Mouse (Mus musculus) thymus, postnatal 36 days (tissue): ENCODE results near the gene Ccdc86.

Experiments
- DNase-seq, 2 experiments: peaks; one replicate each; pipeline ENCODE4 v3.0.0; 2022; ENCODE audit warnings: mixed read lengths in 2 of 2

Gene Ccdc86

DNA sequence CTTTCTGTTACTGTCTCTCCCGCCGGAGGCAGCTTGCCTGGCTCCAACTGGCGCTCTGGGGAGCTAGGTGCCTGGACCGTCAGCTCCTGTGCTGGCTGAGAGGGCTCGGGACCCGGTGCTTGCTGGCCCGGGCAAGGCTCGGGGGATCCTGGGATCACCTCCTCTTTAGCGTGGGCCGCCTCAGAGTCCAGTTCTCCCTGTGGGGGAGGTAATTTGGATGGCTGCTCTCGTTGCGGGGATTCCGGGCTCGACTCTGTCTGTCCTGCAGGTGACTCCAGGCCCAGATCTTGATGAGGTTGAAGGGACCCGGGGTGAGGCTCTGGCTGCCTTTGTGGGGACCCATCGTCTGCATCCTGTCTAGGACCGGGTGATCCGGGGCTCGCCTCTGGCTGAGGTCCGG is 650 bp downstream of the Ccdc86 start:
- peak in 1 of 2 experiments; percentile 33 for DNase-seq

DNA sequence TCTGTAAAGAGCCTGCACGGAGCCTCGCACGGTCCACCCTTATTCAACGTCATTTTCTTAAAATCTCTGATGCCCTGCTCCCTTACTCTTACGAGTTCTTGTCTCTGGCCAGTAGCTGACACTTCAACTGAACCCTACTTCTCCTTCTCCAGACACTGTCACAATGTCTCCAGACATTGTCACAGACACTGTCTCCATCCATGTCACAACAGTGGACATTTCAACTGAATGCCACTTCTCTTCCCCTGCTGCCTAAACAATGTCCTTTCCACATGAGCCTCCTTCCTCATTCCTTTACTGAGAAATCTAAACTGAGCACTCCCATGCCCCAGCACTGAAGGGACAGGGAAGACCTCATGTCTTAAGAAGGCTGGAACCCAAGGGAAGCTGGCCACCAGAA is 1.8 kb downstream of the Ccdc86 start:
- DNase-seq: no peak

DNA sequence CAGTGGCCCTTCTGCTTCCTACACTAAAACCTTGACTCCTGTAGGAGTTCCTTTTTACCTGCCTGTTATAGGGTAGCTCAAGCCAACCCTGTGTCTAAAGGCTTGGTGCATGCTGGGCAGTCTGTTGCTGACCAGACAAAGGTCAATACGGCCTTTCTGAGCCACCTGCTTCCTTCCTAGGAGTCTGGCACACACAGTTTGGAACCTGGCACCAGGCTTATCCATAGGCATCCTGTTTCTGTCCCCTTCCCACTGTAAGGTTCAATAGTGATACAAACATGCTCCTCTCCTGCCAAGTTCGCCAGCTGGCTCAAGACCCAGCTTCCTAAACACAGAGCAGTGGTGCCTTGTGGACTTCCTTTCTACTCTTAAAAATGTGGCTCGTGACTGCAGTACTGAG is 2.6 kb downstream of the Ccdc86 start:
- no peak for DNase-seq

DNA sequence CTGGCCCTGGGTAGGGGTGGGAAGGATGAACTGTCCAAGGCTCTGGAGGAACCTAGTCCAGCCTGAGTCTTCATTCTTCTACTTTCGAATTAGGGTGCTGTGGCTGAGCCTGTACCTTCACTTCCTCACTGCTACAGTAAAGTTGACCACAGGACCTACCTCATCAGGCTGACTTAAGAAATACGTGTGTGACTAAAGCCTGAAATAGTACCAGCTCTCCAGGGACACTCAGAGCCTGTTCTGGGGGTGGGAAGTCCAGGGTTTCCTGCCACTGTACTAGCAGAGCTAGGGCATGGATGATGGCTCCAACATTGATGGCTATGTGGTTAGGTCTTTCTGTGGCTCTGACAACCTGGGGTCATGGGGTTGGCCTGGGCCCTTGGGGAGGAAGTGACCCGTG is 5.1 kb downstream of the Ccdc86 start:
- DNase-seq: no peak

DNA sequence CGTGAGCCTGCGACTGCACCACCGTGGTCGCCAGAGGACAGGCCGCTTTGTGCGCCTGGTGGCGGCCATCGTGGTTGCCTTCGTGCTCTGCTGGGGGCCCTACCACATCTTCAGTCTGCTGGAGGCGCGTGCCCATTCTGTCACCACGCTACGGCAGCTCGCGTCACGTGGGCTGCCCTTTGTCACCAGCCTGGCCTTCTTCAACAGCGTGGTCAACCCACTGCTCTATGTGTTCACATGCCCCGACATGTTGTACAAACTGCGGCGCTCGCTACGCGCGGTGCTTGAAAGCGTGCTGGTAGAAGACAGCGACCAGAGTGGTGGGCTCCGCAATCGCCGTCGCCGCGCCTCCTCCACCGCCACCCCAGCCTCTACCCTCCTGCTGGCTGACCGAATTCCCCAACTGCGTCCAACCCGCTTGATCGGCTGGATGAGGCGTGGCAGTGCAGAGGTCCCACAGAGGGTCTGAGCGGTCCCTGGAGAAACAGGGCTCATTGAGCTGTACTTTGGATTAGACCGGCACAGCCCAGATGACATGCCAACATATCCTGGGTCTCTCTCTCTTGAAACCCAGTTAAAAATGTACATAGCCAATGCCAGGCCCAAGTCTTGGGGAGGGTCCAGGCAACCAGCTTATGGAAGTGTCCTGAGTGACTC is 8.1 kb downstream of the Ccdc86 start:
- DNase-seq: no peak

DNA sequence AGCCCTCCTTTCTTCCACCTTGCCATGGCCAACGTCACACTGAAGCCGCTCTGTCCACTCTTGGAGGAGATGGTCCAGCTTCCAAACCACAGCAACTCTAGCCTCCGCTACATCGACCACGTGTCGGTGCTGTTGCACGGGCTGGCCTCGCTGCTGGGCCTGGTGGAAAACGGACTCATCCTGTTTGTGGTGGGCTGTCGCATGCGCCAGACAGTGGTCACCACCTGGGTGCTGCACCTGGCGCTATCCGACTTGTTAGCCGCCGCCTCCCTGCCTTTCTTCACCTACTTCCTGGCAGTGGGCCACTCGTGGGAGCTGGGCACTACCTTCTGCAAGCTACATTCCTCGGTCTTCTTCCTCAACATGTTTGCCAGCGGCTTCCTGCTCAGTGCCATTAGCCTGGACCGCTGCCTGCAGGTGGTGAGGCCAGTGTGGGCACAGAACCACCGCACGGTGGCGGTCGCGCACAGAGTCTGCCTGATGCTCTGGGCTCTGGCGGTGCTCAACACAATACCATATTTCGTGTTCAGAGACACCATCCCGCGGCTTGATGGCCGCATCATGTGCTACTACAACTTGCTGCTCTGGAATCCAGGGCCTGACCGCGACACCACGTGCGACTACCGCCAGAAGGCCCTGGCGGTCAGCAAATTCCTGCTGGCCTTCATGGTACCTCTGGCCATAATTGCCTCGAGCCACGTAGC is 8.8 kb downstream of the Ccdc86 start:
- DNase-seq: peak; percentile 52 to 54

DNA sequence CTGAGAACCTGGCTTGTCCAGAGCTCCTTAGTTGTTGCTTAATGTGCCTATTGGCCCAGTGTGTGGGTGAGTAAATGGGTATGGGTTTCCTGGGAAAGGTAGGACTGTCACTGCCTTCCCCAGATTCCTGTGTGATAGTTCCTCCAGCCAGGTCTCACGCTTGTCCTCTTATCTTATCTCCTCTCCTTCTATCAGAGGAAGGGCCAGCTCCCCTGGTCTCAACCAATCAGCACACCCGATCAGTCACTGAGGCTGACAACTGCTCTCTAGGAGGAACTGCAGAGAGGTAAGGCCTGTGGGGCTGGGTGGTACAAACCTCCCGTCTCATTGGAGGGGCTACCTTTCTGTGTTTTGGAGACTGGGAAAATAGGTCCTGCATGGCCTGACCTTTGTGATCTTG is 10.3 kb downstream of the Ccdc86 start:
- DNase-seq: no peak

DNA sequence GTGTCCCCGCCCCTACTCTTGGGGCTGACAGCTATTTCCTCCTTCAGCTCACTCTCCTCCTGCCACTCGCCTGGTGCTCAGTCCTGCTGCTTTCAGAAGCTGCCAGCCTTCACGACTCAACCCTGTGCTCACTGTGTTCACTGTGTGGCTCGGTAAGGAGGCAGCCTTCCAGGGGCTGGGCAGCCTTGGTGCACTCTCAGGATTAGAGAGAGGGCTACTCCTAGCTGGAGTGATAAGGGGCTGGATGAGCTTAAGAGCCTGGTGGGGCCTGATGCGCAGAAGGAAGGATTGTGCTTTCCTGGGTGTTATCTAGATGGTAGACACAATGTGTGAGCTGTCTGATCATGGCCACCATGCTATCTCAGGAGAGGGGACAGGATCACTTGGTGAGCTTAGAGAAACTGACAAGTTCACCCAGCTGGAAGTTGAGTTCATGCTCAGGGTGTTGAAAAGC is 11.9 kb downstream of the Ccdc86 start, which contains the start of gene Ptgdr2:
TSS of gene Ptgdr2 (plus strand) at position 51 of the 454 bp plus-strand sequence.
- no peak for DNase-seq

DNA sequence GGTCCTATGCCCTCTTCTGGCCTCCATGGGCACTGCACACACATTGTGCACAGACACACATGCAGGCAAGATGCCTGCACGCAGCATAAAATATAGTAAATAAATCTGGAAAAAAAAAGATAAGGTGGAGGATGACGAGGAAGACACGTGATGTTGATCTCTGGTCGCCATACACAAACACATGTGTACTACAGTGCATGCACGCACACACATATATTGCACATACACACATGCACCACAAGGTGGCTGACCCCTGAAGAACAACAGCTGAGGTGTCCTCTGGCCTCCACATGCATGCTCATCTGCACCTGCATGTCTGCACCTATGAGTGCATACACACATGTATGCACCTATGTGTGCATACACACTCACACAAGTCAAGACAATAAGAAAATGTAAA is 13.0 kb downstream of the Ccdc86 start:
- DNase-seq: no peak

DNA sequence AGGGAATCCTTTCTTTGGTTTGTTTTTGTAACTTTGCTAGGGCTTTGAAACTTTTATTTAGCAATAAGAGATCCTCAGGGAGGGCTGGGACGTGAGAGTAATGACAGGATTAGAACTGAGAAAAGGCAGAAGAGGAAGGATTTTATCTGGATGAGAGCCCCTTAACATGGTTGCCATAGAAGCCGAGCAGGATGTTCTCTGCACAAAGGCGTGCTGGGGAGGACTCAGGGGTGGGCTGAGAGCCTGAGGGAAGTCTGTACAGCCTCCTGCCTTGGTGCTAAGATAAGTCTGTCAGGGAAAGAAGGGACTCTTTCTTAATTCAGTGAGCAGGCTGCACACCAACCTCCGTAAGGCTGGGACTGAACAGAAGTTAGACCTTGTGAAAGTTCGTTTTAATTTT is 14.0 kb downstream of the Ccdc86 start:
- DNase-seq: no peak

DNA sequence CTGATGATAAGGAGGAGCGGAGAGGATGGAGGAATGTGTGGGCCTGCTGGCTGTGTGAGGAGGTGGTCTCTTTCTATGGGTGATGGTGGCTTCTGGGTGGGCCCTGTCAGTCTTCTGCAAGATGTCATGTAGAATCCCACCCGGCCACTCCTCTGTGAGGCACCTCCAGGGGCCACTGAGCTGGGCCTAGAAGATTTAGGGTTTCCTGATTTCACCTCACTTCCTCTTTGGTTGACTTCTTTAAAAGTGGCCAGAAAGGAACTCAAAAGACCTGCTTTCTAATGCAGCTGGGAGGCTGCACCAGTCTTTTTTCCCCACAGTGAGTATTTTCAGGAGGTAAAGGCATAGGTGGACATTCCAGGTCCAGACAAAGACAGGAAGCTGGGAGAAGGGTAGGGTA is 18.4 kb downstream of the Ccdc86 start:
- no peak for DNase-seq

DNA sequence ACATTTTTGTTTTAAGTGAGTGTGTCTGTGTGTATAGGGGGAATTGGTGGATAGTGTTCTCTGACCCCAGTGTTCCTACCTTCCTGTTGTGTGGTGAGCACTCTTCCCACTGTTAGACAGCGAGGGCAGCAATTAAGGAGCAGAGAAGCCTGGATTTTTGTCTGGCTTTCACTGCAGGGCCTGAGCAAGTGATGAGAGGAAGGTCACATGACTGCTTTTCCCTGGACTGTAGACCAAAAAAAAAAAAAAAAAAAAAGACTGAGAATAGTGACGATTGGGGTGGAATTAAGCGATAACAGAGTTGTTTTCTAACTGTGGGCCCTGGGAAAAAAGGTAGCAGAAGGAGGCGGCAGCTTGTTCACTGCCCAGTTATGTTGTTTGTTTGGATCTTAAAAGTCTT is 22.4 kb downstream of the Ccdc86 start:
- no peak for DNase-seq

DNA sequence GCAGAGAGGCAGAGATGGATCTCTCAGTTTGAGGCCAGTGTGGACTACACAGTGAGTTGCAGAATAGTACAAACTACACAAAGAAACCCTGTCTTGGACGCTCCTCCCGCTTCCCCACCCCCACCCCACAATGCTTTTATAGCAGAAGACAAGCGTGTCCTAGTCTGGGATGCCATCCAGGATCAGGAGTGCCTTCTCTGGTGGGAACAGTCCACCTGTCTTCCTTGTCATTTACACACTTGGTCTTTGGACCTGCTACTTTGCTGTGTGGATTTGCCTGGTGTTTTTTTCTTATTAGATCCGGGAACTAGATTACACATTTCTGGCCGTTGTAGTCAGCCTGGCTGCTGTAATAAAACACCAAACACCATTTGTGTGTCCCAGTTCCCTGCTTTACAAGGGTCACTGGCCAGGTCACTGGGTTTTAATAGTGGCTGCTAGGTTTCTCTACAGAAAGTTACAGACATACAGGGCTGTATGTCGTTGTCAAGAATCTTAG is 22.9 kb downstream of the Ccdc86 start:
- no peak for DNase-seq

DNA sequence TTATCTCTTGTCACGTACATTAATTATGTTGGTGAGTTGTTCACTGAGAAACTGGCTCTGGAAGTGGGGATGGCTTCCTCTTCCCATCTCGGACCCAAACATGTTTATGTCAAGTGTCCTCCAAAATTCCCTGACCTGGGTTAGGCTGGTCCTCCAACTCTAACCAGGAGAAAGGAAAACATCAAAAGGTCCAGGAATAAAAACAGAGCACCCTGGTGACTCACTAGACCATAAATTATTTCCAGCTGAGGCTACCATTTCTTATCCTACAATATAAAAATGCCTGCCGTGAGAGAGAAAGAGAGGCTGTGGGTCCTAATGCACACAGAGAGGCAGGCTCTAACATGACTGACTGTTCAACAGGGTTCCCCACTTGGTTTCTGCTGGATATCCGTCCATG is 24.8 kb downstream of the Ccdc86 start:
- DNase-seq: no peak

DNA sequence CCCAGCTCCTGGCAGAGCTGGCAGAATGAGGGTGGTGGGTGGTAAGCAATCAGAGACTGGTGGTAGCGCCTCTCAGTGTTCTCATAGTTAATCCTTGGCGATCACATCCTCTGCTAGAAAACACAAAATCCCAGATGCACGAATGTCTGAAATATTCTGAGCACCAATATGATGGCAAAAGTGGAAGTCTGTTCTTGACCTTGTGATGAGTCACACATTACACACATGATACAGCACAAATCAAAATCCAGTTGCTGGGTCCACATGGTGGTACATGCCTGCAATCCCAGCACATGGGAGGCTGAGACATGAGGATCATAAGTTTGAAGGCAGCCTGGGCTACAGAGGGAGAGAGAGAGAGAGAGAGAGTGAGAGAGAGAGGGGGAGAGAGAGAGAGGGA is 28.0 kb downstream of the Ccdc86 start:
- DNase-seq: no peak

DNA sequence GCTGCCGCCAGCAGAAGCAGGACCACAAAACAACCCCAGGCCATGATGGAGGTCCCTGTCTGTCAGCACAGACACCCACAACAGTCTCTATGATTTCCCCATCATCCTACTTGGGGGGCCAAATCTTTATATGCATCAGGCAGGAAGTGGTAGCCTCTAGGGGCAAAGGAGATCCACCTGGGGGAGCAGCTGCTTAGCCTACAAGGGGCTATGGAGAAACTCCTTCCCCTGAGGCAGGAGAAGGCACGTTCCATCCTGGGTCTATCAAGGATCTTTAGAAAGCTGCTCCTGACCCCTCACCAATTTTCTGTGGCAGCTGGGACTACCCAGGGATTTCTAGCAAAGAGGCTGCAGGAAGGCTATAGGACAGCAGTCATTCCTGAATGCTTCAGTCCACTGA is 28.5 kb downstream of the Ccdc86 start, which contains the start of gene Zp1:
TSS of gene Zp1 (minus strand) at position 101 of the 400 bp plus-strand sequence.
- no peak for DNase-seq

DNA sequence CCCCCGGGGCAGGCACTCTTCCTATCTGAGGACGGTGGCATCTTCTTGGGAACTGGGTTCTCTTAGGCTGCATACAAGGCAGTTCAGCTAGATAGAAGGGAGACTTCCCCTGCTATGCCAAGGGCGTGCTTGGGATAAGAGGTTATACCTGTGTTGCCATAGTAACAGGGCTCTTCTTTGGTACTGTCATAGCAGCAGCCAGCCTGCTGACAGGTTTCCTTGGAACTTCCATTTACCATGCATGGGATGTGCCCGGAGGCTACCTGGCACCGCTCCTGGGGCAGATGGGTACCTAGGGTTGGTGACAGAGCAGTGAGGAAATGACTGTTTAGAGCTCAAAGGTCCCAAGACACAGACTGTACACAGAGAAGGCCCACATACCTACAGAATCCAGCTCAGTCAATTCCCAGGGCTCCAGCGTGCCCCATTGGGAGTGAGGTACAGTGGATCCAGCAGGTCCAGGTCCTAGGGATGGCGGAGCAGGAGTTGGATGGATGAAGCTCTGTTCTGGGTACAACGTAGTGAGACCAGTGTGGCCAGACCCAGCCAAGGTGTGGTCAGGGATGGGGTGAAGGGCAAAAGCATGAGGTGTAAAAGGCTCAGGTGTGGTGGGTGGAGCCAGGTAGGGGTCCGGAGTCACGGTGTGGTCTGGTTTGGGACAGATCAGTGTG is 30.6 kb downstream of the Ccdc86 start:
- no peak for DNase-seq

DNA sequence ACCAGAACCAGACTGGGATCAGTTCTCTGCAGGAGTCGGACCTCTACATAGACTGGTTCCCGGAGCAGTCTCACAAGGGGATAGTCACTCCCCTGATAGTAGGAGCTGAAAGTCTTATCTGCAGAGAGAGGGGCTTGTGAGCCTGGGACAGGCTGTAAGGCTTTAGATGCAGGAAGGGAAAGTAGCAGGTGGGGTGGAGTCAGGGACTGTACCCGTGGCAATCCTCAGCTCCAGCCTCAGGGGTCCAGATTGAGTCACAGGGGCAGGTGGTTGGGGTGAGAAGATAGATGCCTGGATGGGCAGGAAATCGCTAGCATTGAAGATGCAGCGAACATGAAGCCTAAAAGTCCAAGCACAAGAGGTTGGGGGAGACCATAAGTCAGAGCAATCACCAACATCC is 32.6 kb downstream of the Ccdc86 start:
- no peak for DNase-seq

DNA sequence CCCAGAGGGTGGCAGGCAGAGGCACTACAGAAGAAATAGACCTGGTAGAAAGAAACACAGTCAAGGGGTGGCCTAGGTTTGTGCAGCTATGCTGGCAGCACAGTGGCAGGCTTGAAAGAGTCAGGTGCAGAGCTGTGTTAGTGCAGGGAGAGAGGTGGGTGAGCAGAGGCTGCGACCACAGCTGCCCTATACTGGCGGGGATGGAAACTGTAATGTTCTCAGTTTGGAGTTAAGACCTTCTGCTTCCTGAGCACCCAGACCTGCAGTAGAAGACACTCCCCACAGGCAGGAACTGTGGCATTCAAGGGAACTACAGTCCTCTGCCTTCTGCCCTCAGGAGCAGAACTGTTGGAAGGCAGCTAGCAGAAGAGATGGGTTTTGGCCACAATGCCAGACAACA is 34.2 kb downstream of the Ccdc86 start:
- DNase-seq: no peak

DNA sequence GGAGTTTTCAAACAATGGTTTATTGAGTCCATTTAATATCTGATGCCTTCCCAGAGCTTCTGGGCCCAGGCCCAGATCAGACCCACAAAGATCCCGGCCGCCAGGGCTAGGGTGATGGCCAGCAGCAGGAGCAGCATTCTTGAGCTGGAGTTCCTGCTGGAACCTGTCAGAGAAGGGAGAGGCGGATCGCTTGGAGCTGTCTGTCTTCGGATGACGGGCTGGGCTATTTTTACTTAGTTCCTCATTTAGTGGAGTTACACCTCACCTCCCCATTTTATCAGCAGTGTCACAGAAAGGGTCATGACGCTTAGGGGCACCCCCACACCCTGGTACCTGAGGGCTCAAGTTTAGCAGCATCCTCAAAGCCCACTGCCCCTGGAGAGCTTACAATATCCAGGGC is 34.8 kb downstream of the Ccdc86 start:
- no peak for DNase-seq

DNA sequence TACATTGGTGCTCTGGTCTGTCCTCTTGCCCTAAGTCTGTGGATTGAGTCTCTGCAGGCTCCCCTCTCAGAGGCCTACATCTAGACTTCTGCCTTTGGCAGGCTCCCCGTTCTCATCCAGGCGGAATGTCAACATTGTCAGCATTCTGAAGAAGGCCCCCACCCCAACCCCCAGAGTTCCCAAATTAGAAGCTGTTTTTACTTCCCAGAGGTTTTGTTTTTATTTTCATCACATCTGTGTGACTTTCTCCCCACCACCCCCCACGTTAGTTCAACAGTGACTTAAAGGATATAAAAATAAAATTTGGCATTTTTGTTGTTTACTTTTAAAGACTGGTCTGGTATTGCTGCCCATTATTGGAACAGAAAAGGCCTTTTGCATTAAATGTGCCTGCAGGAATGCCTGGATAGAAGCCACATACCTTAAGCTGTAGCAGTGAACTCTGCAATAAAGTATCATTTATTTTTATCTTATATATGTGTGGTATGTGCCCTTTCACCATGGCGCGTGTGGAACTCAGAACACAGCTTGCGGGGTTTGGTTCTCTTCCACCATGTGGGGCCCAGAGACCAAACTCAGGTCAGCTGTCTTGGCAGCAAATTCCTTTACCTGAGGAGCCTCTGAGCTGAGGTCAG is 39.9 kb downstream of the Ccdc86 start:
- no peak for DNase-seq

DNA sequence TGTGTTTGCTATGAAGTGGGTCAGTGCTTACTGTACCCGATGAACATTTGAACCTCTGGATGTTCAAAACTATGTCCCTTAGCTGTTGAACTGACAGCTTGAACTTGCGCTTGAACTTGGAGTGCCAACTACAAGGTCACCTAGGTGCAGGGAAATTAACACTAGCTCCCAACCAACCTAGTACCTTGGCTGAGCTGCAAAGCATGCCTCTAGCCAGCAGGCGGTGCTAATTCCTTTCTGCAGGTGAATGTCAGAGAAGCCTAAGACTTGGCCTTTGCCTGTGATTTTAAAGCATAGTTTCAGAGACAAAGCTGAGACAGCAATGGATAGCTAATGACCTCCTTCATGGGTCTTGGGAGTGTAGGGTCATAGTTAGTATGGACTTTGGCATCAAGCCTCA is 41.2 kb downstream of the Ccdc86 start:
- DNase-seq: peak; percentile 47 to 50

DNA sequence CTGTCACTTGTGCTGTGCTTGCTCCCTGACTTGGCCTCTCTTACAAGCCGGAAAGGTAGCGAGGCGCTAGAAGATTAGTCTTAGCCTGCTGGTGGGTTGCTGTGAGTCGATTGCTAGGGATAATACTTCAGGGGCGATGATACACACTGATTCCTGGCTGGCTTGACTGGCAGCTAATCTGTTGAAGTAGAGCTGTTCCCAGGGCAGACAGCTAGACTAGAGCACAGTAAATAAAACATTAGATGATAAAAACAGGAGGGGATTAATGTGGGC is 43.4 kb downstream of the Ccdc86 start:
- DNase-seq: no peak
